ENCODE assay signal across 18 mouse cellular contexts in genomic region chr6:38859819-38860218, GRCm38 (mm10). TPM values are rescaled to one million over a fixed set of nuclear protein-coding genes. Genes with fewer than 3 reads are reported as not detected.
"Had no signal": no experiment of that assay in that cellular context is flagged by ENCODE, and none has a peak within 500 bp of the region (broad histone marks: within the 10 kb centered on the region; RNA-seq: fewer than 3 reads in every experiment).

No protein-coding gene starts in this region.

- DNase-seq: lung, embryonic 14.5 days; lung, postnatal 10 days; lung, postnatal 4 days; midbrain, embryonic 14.5 days; retina, postnatal 1 day; right cerebral cortex, adult 18-20 months; right cerebral cortex, postnatal 25 days; right cerebral cortex, postnatal 4 days; spleen, adult 18-20 months; thymus, adult 18-20 months; thymus, postnatal 14 days; thymus, postnatal 36 days had no signal

- H3K27me3 ChIP-seq: midbrain, embryonic 12.5 days; neural tube, embryonic 13.5 days; neural tube, embryonic 15.5 days had no signal

- H3K9me3 ChIP-seq: midbrain, embryonic 10.5 days; midbrain, embryonic 12.5 days; neural tube, embryonic 13.5 days; neural tube, embryonic 15.5 days had no signal

- H3K27ac ChIP-seq: midbrain, embryonic 10.5 days; midbrain, embryonic 12.5 days; neural tube, embryonic 13.5 days; neural tube, embryonic 15.5 days had no signal

- H3K36me3 ChIP-seq: midbrain, embryonic 10.5 days; midbrain, embryonic 12.5 days; neural tube, embryonic 13.5 days; neural tube, embryonic 15.5 days had no signal

- H3K4me2 ChIP-seq: lung, embryonic 14.5 days; midbrain, embryonic 12.5 days; neural tube, embryonic 13.5 days; neural tube, embryonic 15.5 days had no signal

- H3K4me3 ChIP-seq: midbrain, embryonic 10.5 days; midbrain, embryonic 12.5 days; myocyte; neural tube, embryonic 13.5 days; neural tube, embryonic 15.5 days had no signal

- H3K9ac ChIP-seq: lung, embryonic 14.5 days; midbrain, embryonic 12.5 days; neural tube, embryonic 13.5 days; neural tube, embryonic 15.5 days had no signal

- ATAC-seq: midbrain, embryonic 16.5 days had no signal

RNA-seq across cellular contexts. Expression of gene Tbxas1, which starts 15.4 kb away (rescaled TPM):
- polyA plus RNA-seq: myocyte had no signal
